Mouse (Mus musculus) adrenal gland, adult 18-20 months (tissue): ENCODE data around the gene Rere. TPM values are rescaled to one million over a fixed set of nuclear protein-coding genes. Genes with fewer than 3 reads are reported as not detected.
"Not testable (repeated sequence)": the region's sequence is repeated elsewhere in the genome, so short reads cannot be mapped to it uniquely, and the experiment has no call there.

Experiments
- DNase-seq, 2 experiments: peaks; one replicate each; pipeline ENCODE4 v3.0.0; 2021 to 2022; ENCODE audit warnings: low spot score in 2 of 2
- total RNA-seq, 2 experiments: library from RNA; stranded (reverse); gene quantifications; 1 replicate in 1 of 2; 2 replicates in 1 of 2; pipeline ENCODE4 v1.2.3; 2021

Gene Rere
- total RNA-seq, 2 experiments from 2014 or later = 87.8 to 100 TPM

DNA sequence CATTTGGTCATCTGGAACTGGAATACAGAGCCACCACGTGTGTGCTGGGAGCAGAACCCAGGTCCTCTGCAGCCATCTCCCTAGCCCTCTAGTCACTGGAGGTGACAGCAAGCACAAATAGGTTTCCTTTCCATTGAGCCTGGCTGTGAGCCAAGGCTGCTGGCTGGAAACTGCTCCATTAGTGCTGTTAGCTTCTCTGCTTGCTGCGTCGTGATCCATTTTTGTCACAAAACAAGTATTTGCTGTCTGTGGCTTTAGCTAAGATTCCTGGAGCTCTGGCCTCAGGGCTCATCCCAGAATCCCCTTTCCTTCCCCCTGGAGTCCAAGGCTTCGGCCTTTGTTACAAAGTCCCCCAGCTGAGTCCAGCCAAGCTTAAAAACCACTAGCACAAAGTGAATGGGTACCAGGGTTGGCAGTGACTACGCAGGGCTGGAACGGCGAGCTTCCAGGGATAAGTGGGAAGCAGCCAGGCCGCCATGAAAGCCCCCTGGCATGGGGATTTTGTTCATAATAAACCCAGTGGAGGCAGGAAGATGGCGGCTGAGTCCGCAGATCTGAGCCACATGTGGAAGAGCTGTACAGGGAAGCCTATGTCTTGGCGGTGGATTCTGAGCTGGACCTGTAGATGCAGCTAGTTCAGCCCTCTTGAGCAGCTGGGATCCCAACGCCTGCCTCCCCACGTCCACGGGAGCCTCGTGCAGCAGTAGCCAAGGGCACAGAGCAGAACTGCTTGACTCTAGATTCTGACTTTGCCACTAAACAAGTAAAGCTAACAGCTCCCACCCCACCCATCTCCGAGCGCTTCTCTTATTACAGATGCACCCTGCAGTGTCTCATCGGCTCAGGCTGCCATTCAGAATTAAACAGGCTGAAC, 30.7 kb upstream of the Rere start:
- DNase-seq = no peak

DNA sequence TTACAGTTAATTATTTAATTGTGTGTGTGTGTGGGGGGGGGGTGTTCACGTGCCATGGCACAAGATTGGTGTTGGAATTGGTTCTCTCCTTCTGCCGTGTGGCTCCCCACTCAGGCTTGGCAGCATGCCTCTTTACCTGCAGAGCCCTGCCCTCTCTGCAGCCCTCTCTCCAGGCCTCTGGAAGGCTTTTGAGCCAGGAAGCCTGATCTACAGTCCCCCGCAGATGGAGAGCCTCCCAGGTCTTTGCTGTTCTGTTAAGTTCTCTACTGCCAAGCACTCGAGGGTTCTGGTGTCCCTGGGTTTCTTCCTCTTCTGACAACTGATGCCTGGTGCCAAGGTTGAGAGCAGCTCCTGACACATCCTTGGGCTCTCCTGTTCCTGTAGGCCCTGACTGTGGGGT, 27.0 kb upstream of the Rere start:
- DNase-seq = no peak

DNA sequence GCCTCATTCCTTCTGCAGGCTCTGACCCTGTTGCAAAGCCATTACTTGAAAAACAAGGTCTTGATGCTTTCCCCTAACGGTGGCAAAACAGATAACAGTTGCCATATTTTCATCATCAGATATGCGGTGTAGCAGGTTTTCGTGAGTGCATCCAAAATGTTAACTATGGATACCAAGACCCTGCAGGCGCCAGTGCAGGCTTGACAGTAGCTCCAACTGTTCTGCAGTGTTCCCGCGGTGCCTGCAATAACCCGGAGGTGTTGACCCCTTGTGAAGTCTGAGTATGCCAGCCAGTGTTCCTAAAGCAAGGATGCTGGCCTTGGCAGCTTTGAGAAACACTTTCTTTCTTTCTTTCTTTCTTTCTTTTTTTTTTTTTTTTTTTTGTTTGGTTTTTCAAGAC, 26.3 kb upstream of the Rere start:
- no peak for DNase-seq

DNA sequence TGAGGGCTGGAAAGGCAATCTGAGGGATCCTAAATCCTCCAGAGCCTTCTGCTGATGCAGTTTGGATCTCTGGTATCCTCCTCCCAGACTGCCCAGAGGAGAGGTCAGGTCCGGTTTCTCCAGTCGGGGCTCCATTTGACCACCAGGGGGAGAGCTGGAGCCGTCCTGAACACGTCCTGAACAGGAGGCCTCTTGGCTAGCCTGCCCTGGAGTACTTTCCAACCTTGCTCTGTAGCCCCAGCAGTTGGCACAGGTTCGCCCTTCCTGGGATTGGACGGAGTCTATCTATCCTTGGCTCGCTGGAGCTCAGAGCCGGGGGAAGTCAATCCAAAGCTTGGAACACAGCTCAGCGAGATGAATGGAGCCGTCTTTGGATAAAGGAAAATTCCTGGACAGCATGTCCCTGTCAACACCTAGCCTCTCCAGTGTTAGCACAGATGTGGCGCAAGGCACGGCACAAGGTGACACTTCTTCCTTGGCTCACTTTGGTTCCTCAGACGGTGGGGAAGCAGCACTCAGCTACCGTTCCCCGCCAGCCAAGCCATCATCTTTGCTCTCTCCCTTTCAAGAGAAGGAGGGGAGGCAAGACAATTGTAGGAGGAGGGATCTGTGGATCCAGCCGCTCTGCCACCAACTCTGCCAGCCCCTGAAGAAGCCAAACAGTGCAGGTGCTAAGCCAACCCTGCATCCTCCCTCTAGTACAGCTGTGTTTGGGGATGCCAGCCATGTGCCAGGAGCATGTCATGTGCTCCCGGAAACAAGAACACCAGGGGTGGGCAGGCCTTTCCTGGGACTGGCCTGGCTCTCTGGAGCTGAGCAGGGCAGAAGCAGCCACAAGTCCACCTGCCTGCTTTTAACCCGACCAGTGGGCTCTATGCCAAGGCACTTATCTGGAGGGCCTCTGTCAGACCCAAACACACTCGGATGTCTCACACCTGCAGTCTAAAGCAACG, 23.9 kb upstream of the Rere start:
- peak; percentile 77 to 83 for DNase-seq

DNA sequence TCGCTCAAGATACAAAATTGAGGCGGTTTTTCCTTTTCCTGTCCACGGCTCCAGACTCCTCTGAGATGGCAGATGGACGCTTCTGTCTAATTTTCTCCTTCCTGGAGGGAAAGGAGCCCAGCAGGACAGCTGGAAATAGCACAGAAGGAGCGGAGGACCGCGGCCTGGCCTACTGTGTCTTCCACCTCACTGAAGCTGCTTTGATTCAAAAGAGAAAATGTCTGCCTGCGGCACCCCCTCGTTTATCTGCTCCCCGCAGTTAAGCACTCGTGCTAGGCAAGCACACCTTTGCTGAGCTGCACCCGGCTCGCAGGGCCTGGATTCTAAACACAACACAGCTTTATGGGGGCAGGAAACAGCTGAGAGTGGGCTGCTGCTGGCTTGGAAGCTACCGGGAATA, 23.1 kb upstream of the Rere start:
- DNase-seq = no peak

DNA sequence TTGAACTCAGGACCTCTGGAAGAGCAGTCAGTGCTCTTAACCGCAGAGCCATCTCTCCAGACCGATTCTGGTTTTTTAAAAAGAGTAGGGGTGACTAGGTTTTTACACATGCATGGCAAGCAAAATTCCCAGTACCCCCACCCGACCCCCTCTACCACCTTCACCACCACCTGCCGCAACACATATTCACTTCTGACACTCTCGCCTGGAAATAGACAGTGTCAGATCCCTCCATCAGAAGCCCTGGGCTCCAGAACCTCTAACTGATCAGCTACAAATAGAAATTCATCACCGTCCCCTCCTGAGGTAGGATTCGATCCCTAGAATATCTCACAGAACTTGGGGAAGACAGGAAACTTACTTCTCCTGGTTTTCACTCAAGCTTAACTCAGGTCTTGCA, 21.9 kb upstream of the Rere start:
- no peak for DNase-seq

DNA sequence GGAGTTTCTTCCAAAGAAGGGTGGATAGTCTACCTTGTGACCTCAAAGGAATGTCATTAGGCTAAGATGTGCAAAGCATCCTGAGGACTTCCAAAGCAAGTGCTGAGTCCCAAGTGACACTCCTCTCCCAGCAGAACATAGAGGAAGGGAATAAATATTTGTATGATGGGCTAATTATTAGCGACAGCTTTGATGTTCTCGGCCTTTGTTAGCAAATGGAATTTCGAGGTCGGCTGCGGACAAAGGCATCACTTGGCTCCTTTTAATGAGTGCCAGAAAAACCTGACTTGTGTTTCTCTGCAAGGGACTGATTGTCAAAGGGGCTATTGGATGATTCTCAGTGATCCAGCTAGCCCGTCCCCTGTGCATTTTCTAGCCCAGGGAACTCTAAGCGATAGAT, 21.3 kb upstream of the Rere start:
- no peak for DNase-seq

DNA sequence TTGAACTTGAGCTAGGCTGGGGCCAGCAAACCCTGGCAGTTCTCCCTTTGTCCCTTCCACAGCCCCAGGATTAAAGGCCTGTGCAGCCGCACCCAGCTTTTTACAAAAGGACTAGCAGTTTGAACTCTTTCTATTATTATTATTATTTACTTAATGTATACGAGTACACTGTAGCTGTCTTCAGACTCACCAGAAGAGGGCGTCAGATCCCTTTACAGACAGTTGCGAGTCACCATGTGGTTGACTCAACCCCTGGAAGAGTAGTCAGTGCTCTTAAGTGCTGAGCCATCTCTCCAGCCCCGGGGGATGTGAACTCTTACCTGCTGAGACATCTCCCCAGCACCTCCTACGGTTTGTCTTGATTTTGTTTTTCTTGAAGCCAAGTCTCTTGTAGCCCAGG, 20.7 kb upstream of the Rere start:
- no peak for DNase-seq

DNA sequence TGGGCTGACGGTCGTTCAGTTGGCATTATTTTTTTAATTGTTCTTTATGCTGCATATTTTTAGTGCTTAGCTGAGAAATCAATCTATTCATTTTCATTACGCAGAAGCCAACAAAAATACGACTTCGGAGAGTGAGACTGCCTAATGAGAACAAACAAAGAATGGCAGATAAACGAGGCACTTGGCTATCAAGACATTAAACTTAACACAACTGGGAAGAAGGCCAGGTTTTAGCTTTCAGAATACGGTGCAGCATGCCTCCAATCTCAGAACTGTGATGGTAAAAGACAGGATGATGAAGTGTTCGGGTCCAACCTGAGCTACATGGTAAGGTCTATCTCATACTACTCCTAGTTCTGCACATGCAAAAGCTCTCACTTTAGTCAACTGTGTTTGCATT, 19.1 kb upstream of the Rere start:
- DNase-seq = no peak

DNA sequence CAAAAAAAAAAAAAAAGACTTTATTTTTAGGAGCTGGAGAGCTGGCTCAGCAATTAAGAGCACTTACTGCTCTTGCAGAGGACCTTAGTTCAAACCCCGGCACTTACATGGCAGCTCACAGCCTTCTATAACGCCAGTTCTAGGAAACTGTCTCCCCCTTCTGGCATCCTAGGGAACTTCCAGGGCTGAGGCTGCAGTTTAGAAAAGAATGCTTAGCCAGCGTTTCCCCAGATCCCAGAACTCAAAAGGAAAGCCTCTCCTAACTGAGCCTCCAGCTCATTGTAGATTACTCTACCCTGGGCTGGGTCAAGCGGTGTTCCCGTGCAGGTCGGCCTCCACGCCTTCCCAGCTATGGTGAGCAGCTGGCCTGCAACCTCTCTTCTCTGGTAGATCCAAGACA, 16.5 kb upstream of the Rere start:
- no peak for DNase-seq

DNA sequence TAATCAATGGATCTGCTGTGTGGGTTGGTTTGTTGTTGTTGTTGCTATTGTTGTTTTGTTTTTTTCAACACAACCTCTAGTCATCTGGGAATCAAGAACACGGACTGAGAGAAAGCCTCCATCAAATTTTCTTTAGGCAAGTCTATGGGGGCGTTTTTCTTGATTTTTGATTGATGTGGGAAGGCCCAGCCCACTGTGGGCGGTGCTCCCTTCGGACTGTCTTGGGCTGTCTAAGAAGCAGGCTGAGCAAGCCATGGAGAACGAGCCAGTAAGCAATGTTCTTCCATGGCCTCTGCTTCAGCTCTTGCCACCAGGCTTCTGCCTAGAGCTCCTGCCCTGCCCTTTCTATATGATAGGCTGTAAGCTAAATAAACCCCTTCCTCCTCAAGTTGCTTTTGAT, 16.0 kb upstream of the Rere start:
- no peak for DNase-seq

DNA sequence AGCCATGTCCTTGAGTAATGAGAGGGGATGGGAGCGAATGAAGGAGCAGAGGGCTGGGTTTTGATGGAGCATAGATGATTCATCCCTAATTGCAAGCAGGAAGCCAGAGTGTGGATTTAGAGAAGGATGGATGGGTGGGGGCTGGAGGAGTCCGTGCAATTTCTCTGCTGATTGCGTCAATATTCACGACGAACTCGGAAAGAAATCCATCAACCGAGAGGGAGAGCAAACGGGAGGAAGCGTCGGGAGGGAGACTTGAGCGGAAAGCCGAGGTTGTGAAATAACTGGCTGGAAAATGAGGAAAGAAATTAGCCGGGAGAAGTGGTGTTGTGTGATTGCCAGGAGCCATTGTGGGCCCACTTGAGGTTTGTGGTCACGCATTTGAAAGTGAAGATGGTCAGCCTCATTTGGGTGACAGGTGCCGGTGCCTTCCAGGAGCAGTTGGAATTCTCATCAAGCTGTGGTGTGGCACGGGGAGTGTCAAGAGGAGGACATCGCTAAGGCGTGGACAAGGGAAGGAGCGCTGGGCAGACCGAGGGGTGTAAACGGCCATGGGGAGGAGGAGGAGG, 14.7 kb upstream of the Rere start:
- no peak for DNase-seq

DNA sequence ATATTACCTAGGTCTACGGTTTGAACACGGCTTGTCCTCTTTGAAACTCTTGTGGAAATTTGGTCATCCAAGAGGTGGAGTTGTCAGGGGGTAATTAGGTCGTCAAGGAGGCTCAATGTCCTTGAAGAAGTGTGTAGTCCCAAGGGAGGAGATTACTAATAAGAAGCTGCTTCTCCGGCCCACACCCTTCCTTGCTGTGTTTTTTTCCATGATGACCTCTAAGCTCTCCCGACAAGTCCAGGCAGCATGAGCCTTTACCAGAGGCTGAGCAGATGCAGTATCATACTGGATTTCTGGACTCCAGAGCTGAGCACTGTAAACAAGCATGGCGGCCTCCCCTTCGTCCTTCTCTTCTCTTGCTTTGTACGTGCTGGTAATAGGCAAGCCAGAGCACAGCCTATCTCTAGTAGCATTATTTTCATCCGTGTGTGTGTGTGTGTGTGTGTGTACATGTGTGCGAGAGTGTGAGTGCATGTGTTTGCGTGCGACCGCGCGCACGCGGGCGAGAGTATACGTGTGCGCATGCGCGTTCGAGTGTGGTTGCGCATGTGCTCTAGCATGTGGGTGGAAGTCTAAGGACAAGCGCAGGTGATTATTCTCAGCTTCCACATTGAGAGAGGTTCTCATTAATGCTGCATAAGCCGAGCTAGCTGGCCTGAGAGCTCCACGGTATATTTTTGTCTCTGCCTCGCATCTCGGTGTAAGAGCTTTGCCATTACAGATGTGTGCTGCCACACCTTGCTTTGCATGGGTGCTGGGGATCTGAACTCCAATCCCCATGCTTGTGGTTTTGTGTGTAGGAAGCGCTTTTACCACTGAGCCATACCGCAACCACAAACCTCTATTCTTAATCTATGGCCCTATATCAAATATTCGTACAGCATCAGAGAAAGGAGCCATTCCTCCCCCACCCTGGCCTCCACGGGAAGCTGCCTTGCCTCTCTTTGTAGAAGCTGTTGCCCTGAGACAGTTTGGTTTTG, 12.5 kb upstream of the Rere start:
- DNase-seq = no peak

DNA sequence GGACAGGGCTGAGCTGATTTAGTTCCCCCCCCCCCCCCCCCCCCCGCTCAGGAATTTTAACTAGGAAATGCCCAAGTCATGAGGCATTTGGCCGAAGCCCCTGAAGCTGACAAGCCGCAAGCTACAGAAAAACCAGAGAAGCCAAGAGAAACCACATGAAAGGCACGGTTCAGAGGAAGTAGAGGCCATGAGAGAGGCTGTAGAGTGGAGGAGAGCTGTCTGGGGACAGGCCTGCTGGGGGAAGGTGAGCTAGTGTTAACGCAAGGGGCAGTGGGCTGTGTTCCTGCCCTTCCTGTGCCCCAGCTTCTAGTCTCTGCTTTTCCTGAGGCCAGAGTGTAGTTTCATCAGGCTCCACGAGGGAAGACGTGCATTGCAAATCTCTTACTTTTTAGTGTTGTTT, 11.8 kb upstream of the Rere start:
- DNase-seq = no peak

DNA sequence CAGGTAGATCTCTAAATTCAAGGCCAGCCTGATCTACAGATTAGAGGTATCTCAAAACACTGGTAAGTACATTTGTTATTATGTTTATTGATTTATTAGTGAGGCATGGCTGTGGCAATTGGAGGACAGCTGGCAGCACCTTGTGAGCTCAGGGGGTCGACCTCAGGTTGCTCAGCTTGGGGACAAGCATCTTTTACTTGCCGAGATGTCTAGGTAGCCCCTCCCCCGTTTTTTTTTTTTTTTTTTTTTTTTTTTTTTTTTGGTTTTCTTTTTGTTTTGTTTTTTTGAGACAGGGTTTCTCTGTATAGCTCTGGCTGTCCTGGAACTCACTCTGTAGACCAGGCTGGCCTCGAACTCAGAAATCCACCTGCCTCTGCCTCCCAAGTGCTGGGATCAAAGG, 10.7 kb upstream of the Rere start:
- not testable (repeated sequence) for DNase-seq

DNA sequence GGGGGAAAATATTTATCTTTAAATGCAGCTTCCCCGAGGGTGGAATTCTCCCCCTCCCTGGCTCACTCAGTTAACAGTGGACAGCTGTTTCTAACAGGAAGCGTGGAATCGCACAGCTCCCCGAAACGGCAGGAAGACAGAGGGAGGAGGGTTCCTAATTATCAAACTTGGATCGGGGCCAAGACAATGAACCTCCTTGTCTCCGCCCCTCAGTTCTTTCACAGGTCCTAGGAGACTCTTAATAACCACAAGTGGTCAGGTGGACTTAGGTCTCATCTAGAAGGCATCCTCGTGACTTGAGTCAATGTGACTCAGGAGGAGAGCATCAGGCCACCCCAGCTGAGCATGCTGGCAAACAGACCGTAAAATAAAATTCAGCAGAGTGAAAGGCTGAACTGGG, 8.7 kb upstream of the Rere start:
- no peak for DNase-seq

DNA sequence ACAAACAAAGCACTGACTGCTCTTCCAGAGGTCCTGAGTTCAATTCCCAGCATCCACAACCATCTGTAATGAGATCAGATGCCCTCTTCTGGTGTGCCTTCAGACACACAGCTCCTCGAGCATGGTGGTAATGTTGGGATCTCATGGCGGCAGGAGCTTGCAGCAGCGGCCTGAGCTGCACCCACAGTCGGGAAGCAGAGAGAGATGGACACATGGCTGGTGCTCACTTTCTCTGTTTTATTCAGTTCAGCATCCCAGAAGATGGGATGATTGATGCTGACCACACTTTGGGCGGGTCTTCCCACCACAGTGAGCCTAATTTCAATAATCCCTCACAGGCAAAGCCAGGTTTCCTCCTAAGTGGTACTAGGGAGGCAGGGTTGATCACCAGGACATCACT, 5.9 kb upstream of the Rere start:
- DNase-seq = no peak

DNA sequence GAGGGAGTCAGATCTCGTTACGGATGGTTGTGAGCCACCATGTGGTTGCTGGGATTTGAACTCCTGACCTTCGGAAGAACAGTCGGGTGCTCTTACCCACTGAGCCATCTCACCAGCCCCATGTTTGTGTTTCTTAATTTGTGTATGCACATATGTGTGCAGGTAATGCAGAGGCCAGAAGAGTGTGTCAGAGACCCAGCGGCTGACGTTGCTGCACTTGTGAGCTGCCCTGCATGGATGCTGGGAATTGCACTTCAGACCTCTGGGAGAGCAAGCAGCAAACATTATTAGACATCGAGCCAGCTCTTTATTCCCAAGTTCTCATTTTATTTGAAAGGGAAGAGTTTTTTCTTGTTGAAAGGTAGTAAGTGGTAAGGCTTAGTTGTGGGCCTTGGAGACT, 2.1 kb upstream of the Rere start:
- not testable (repeated sequence) for DNase-seq

DNA sequence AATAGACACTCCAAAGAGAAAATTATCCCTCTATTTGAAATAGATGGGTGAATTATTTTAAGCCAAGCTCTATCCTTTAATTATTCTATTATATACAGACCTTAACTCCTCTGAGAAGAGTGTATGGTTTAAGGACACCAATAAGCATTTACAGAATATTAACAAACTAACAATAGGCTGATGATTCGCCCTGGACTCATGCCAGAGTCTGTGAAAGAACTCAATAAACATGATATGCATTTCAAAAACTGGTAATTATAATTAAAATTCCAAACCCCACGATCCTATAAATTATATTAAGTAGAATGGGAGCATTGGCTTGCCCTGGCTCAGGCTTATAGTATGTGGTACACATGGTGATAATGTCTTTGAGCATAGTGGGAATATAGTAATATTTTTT, 1.4 kb upstream of the Rere start:
- DNase-seq = no peak

DNA sequence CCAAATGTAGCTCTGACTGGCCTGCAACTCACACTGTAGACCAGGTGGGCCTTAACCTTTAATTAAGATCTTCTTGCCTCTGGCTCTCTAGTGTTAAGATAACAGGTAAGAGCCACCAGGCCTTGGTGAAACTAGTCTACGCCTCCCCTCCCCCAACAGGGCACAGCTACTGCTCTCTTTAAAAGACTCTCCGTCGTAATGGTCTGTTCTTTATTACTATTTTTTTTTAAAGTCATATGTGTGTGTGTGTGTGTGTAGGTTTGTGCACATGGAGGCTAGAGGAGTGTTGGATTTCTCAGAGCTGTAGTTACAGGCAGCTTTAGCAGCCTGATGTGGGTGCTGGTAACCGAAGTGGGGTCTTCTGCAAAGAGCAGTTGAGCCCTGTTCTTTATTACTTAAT, 987 bp upstream of the Rere start:
- DNase-seq = no peak
